Mouse (Mus musculus): ENCODE results near the gene Ubxn11.

DNA sequence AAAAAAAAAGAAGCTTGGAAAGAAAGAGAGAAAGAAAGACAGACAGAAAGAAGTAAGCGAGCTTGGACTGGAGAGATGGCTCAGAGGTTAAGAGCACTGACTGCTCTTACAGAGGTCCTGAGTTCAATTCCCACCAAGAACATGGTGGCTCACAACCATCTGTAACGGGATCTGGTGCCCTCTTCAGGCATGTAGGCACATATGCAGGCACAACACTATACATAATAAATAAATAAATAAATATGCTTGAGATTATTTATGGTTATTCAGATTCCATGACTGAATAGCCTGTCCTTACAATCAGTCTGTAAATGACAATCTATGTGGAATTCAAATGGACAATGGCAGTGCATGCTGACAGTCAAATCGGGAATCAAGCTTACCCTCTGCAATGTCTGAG is 64.5 kb downstream of the Ubxn11 start:
- TF ChIP-seq CTCF (conservative IDR thresholded peaks at IDR 0.05; ENCODE audit: low read length) (no peak), NANOG (IDR thresholded peaks at IDR 0.05; ENCODE audit: borderline replicate concordance, low read length) (no peak), POU5F1 (IDR thresholded peaks at IDR 0.05; ENCODE audit: borderline replicate concordance, low read length) (no peak)
